Mouse (Mus musculus) midbrain, embryonic 16.5 days (tissue): ENCODE results near the gene Tcp11l1. TPM values are rescaled to one million over a fixed set of nuclear protein-coding genes. Genes with fewer than 3 reads are reported as not detected.

Experiments used
- ATAC-seq: fragments of 200-750 bp; cut with Nextera tagmentation; 2 replicates; pipeline ENCODE4 v1.8.0; 2017; ENCODE audit warnings: moderate TSS enrichment
- H3K27ac ChIP-seq: fragments of 300-500 bp; sonication (generic); 2 replicates; pipeline ENCODE4 v1.5.1; 2014; ENCODE audit warnings: mild to moderate bottlenecking, low read length, mixed read lengths
- H3K27me3 ChIP-seq: fragments of 300-500 bp; sonication (generic); 2 replicates; pipeline ENCODE4 v1.6.1; 2014; ENCODE audit warnings: low read depth, low read length, mixed read lengths; ENCODE audit not compliant: control insufficient read depth, insufficient read depth
- H3K36me3 ChIP-seq: fragments of 300-500 bp; sonication (generic); 2 replicates; pipeline ENCODE4 v1.6.1; 2014; ENCODE audit warnings: mild to moderate bottlenecking, low read length, moderate library complexity, mixed read lengths; ENCODE audit not compliant: control insufficient read depth, insufficient read depth
- H3K4me1 ChIP-seq: fragments of 300-500 bp; sonication (generic); 2 replicates; pipeline ENCODE4 v1.6.1; 2014; ENCODE audit warnings: mild to moderate bottlenecking, low read length, mixed read lengths; ENCODE audit not compliant: control insufficient read depth, insufficient read depth
- H3K4me2 ChIP-seq: fragments of 300-500 bp; sonication (generic); 2 replicates; pipeline ENCODE4 v1.6.1; 2014; ENCODE audit warnings: mild to moderate bottlenecking, low read length, mixed read lengths
- H3K4me3 ChIP-seq: fragments of 300-500 bp; sonication (generic); 2 replicates; pipeline ENCODE4 v1.5.1; 2014; ENCODE audit warnings: low read depth, mild to moderate bottlenecking, low read length, moderate library complexity, mixed read lengths
- H3K9ac ChIP-seq: fragments of 300-500 bp; sonication (generic); 2 replicates; pipeline ENCODE4 v1.6.1; 2014; ENCODE audit warnings: low read depth, low read length, mixed read lengths
- H3K9me3 ChIP-seq: fragments of 300-500 bp; sonication (generic); replicated peaks from 2 replicates; pipeline ENCODE4 v1.6.1; 2014; ENCODE audit warnings: mild to moderate bottlenecking, low read length, mixed read lengths; ENCODE audit not compliant: control insufficient read depth, poor library complexity, severe bottlenecking
- WGBS: fragments of 180-500 bp; shearing (Covaris S2); extraction: QIAGEN DNeasy Blood & Tissue Kit; methylation state at CpG from one replicate; pipeline ENCODE4 v1.1.7; 2014; 5-methylcytosine and 5-hydroxymethylcytosine counted together
- polyA plus RNA-seq: library from polyadenylated mRNA; unstranded; fragments of >200 nt; fragmentation: Nextera tagmentation; extraction: Ambion mirVana; gene quantifications from 2 replicates; pipeline ENCODE4 v1.2.1, GENCODE M21; 2015

Tcp11l1 gene
- polyA plus RNA-seq, 1 experiment from 2014 or later, result 54.5 TPM

- H3K4me2 ChIP-seq, result no peak overlapping the region
- no peak overlapping the region for H3K9ac ChIP-seq
- H3K36me3 ChIP-seq, result no peaks in the 10 kb centered on the region
- no peak overlapping the region for H3K27ac ChIP-seq
- WGBS, result 27% methylated on average over 7 of the region's 7 CpGs
- ATAC-seq, result no peak
- H3K27me3 ChIP-seq, result peaks cover 12% of the 10 kb centered on the region; the same call in 1 of the 2 replicates
- no peak overlapping the region for H3K4me3 ChIP-seq
- no peaks in the 10 kb centered on the region for H3K9me3 ChIP-seq
- peaks cover 5% of the 10 kb centered on the region for H3K4me1 ChIP-seq
These were observed 29.2 kb upstream of the Tcp11l1 start for GRCm38 (mm10) chr2:104741015-104741758.

GRCm38 (mm10) chr2:104740248-104740949, 28.4 kb upstream of the Tcp11l1 start:
- no peak for ATAC-seq
- H3K36me3 ChIP-seq, result no peaks in the 10 kb centered on the region
- no peak overlapping the region for H3K9ac ChIP-seq
- no peak overlapping the region for H3K27ac ChIP-seq
- peaks cover 12% of the 10 kb centered on the region; the same call in 1 of the 2 replicates for H3K27me3 ChIP-seq
- H3K4me2 ChIP-seq, result no peak overlapping the region
- H3K4me1 ChIP-seq, result peaks cover 5% of the 10 kb centered on the region
- 64% methylated on average over 7 of the region's 7 CpGs for WGBS
- H3K9me3 ChIP-seq, result no peaks in the 10 kb centered on the region
- H3K4me3 ChIP-seq, result no peak overlapping the region

GRCm38 (mm10) chr2:104739691-104740090, 27.7 kb upstream of the Tcp11l1 start:
- WGBS, result 96% methylated on average over 2 of the region's 2 CpGs
- H3K4me1 ChIP-seq, result peaks cover 5% of the 10 kb centered on the region
- no peaks in the 10 kb centered on the region for H3K9me3 ChIP-seq
- H3K27ac ChIP-seq, result no peak overlapping the region
- ATAC-seq, result no peak
- no peaks in the 10 kb centered on the region for H3K36me3 ChIP-seq
- no peak overlapping the region for H3K4me2 ChIP-seq
- no peak overlapping the region for H3K9ac ChIP-seq
- H3K4me3 ChIP-seq, result no peak overlapping the region
- peaks cover 12% of the 10 kb centered on the region; the same call in 1 of the 2 replicates for H3K27me3 ChIP-seq

- no peak for ATAC-seq
- Histone ChIP-seq H3K27ac (no peak overlapping the region), H3K9me3 (no peaks in the 10 kb centered on the region), H3K27me3 (peaks cover 7% of the 10 kb centered on the region; the same call in 1 of the 2 replicates), H3K36me3 (no peaks in the 10 kb centered on the region), H3K4me1 (no peaks in the 10 kb centered on the region; the same call in 1 of the 2 replicates), H3K9ac (no peak overlapping the region), H3K4me2 (no peak overlapping the region), H3K4me3 (no peak overlapping the region)
- WGBS, result 69% methylated on average over 7 of the region's 7 CpGs
These were observed 24.3 kb upstream of the Tcp11l1 start for GRCm38 (mm10) chr2:104736241-104736640.

- H3K9me3 ChIP-seq, result no peaks in the 10 kb centered on the region
- no peaks in the 10 kb centered on the region for H3K27me3 ChIP-seq
- no peak overlapping the region for H3K27ac ChIP-seq
- no peaks in the 10 kb centered on the region for H3K4me1 ChIP-seq
- ATAC-seq, result no peak
- H3K4me3 ChIP-seq, result no peak overlapping the region
- H3K9ac ChIP-seq, result no peak overlapping the region
- 58% methylated on average over 7 of the region's 7 CpGs for WGBS
- H3K36me3 ChIP-seq, result no peaks in the 10 kb centered on the region
- no peak overlapping the region for H3K4me2 ChIP-seq
These were observed 20.7 kb upstream of the Tcp11l1 start for GRCm38 (mm10) chr2:104732562-104733256.

- H3K9me3 ChIP-seq, result no peaks in the 10 kb centered on the region
- H3K27me3 ChIP-seq, result no peaks in the 10 kb centered on the region
- H3K4me3 ChIP-seq, result no peak overlapping the region
- ATAC-seq, result no peak
- no peak overlapping the region for H3K27ac ChIP-seq
- WGBS, result 85% methylated on average over 9 of the region's 9 CpGs
- H3K4me1 ChIP-seq, result no peaks in the 10 kb centered on the region
- no peak overlapping the region for H3K4me2 ChIP-seq
- H3K9ac ChIP-seq, result no peak overlapping the region
- no peaks in the 10 kb centered on the region for H3K36me3 ChIP-seq
These were observed 20.1 kb upstream of the Tcp11l1 start for GRCm38 (mm10) chr2:104732033-104732444.

- no peaks in the 10 kb centered on the region for H3K9me3 ChIP-seq
- H3K36me3 ChIP-seq, result no peaks in the 10 kb centered on the region
- H3K4me2 ChIP-seq, result no peak overlapping the region
- ATAC-seq, result no peak
- H3K27ac ChIP-seq, result no peak overlapping the region
- H3K9ac ChIP-seq, result no peak overlapping the region
- WGBS, result 66% methylated on average over 1 of the region's 1 CpGs
- H3K27me3 ChIP-seq, result no peaks in the 10 kb centered on the region
- H3K4me1 ChIP-seq, result no peaks in the 10 kb centered on the region
- H3K4me3 ChIP-seq, result no peak overlapping the region
These were observed 15.4 kb upstream of the Tcp11l1 start for GRCm38 (mm10) chr2:104727369-104727768.

- H3K27ac ChIP-seq, result no peak overlapping the region
- H3K36me3 ChIP-seq, result no peaks in the 10 kb centered on the region
- no peak overlapping the region for H3K4me2 ChIP-seq
- no peak for ATAC-seq
- WGBS, result 76% methylated on average over 3 of the region's 3 CpGs
- no peaks in the 10 kb centered on the region for H3K4me1 ChIP-seq
- no peak overlapping the region for H3K9ac ChIP-seq
- no peaks in the 10 kb centered on the region for H3K27me3 ChIP-seq
- H3K9me3 ChIP-seq, result no peaks in the 10 kb centered on the region
- H3K4me3 ChIP-seq, result no peak overlapping the region
These were observed 10.1 kb upstream of the Tcp11l1 start for GRCm38 (mm10) chr2:104722021-104722420.

- H3K36me3 ChIP-seq, result no peaks in the 10 kb centered on the region
- H3K27me3 ChIP-seq, result no peaks in the 10 kb centered on the region
- WGBS, result 91% methylated on average over 4 of the region's 4 CpGs
- H3K9me3 ChIP-seq, result no peaks in the 10 kb centered on the region
- no peaks in the 10 kb centered on the region for H3K4me1 ChIP-seq
- no peak overlapping the region for H3K4me3 ChIP-seq
- ATAC-seq, result no peak
- no peak overlapping the region for H3K4me2 ChIP-seq
- H3K27ac ChIP-seq, result no peak overlapping the region
- H3K9ac ChIP-seq, result no peak overlapping the region
These were observed 5.9 kb upstream of the Tcp11l1 start for GRCm38 (mm10) chr2:104717827-104718226.
